Mouse (Mus musculus): ENCODE measurements around the gene Lingo4.

- TF ChIP-seq POLR2A (IDR thresholded peaks at IDR 0.05; ENCODE audit: insufficient read depth, low read depth, low read length), result no peak
- TF ChIP-seq CTCF (IDR thresholded peaks at IDR 0.05; ENCODE audit: insufficient read depth, low read depth, low read length), result no peak
Observed at GRCm38 (mm10) chr3:94391001-94391400, 7.3 kb upstream of the Lingo4 start.

Data from olfactory bulb, adult 2 months (tissue).